In genomic region chr10:77522746-77523145, GRCm38 (mm10) we compare ENCODE assay signal across 9 mouse cellular contexts. TPM values are rescaled to one million over a fixed set of nuclear protein-coding genes. Genes with fewer than 3 reads are reported as not detected.
A peak's percentile ranks its signal among the peaks of the same experiment; 100 is the strongest.
DNase-seq lines count a peak whose midpoint lies in the region; ATAC-seq and TF ChIP-seq lines count a peak whose summit lies in the region.
"Had no signal": no experiment of that assay in that cellular context is flagged by ENCODE, and none has a peak within 500 bp of the region (broad histone marks: within the 10 kb centered on the region; RNA-seq: fewer than 3 reads in every experiment).

No protein-coding gene starts in this region.

- no peak for TF ChIP-seq POLR2A in brain, embryonic 14.5 days (IDR thresholded peaks at IDR 0.05; ENCODE audit: borderline replicate concordance, extremely low read depth, insufficient read depth, insufficient read length, poor library complexity, severe bottlenecking)

- DNase-seq in kidney, adult 9 months: no peak
- peak; percentile 48 for DNase-seq in brain, embryonic 14.5 days (ENCODE audit: low read depth)
- no peak for DNase-seq in hindbrain, postnatal 0 days (ENCODE audit: low spot score)
- no peak for DNase-seq in layer of hippocampus, adult 18-20 months (ENCODE audit: low spot score in 2 of 2)
- DNase-seq in layer of hippocampus, adult 8-10 months (ENCODE audit: low spot score in 2 of 2): no peak
- no peak for DNase-seq in cerebellum, postnatal 25 days

- H3K4me1 ChIP-seq in kidney, embryonic 16.5 days (ENCODE audit: insufficient read depth, low read length): peaks cover 10% of the 10 kb centered on the region
- H3K4me1 ChIP-seq in hindbrain, postnatal 0 days (ENCODE audit: insufficient read depth, low read length): no peaks in the 10 kb centered on the region
- H3K4me1 ChIP-seq in midbrain, embryonic 16.5 days (ENCODE audit: control insufficient read depth, insufficient read depth, low read length): peaks cover 3% of the 10 kb centered on the region; the same call in 1 of the 2 replicates

- no peak for ATAC-seq in kidney, embryonic 16.5 days (ENCODE audit: low FRiP score, low TSS enrichment)
- ATAC-seq in hindbrain, postnatal 0 days: no peak
- 0 out of 2 replicates have a peak, but pooled peaks have one; percentile 42 for ATAC-seq in midbrain, embryonic 16.5 days
- ATAC-seq: Patski had no signal

- no peaks in the 10 kb centered on the region for H3K36me3 ChIP-seq in kidney, embryonic 16.5 days (ENCODE audit: insufficient read depth, low read length)
- no peaks in the 10 kb centered on the region for H3K36me3 ChIP-seq in hindbrain, postnatal 0 days (ENCODE audit: insufficient read depth, low read length)
- no peaks in the 10 kb centered on the region for H3K36me3 ChIP-seq in midbrain, embryonic 16.5 days (ENCODE audit: control insufficient read depth, insufficient read depth, low read length)

- peak overlapping the region; percentile 72 for H3K4me2 ChIP-seq in kidney, embryonic 16.5 days (replicated peaks; ENCODE audit: low read depth, low read length)
- peak overlapping the region; percentile 55 for H3K4me2 ChIP-seq in hindbrain, postnatal 0 days (ENCODE audit: low read depth, low read length)
- peak overlapping the region; percentile 63 for H3K4me2 ChIP-seq in midbrain, embryonic 16.5 days (ENCODE audit: low read length)

- H3K27ac ChIP-seq in kidney, embryonic 16.5 days (ENCODE audit: low read length): no peak overlapping the region
- H3K27ac ChIP-seq in hindbrain, postnatal 0 days: no peak overlapping the region
- no peak overlapping the region for H3K27ac ChIP-seq in midbrain, embryonic 16.5 days (ENCODE audit: low read length)

- H3K4me3 ChIP-seq in kidney, embryonic 16.5 days (ENCODE audit: low read length): peak overlapping the region; percentile 40
- H3K4me3 ChIP-seq in hindbrain, postnatal 0 days (ENCODE audit: low read length): peak overlapping the region; percentile 19
- H3K4me3 ChIP-seq in midbrain, embryonic 16.5 days (ENCODE audit: low read depth, low read length): peak overlapping the region; percentile 34

- peak overlapping the region; percentile 68 for H3K9ac ChIP-seq in kidney, embryonic 16.5 days (replicated peaks; ENCODE audit: low read length)
- peak overlapping the region; percentile 37 for H3K9ac ChIP-seq in hindbrain, postnatal 0 days (replicated peaks; ENCODE audit: low read length)
- peak overlapping the region; percentile 56 for H3K9ac ChIP-seq in midbrain, embryonic 16.5 days (ENCODE audit: low read depth, low read length)

- no peak for TF ChIP-seq CTCF in brain, embryonic 14.5 days (IDR thresholded peaks at IDR 0.05; ENCODE audit: borderline replicate concordance, extremely low read depth, insufficient read depth, insufficient read length)
- no peak for TF ChIP-seq CTCF in hindbrain, postnatal 0 days (IDR thresholded peaks at IDR 0.05; ENCODE audit: low read depth)

- WGBS in kidney, embryonic 16.5 days: 61% methylated on average over 12 of the region's 12 CpGs
- WGBS in hindbrain, postnatal 0 days: 54% methylated on average over 12 of the region's 12 CpGs
- 58% methylated on average over 12 of the region's 12 CpGs for WGBS in midbrain, embryonic 16.5 days

- H3K27me3 ChIP-seq in kidney, embryonic 16.5 days (ENCODE audit: insufficient read depth, low read length): no peaks in the 10 kb centered on the region
- H3K27me3 ChIP-seq in hindbrain, postnatal 0 days (ENCODE audit: insufficient read depth, low read length): no peaks in the 10 kb centered on the region
- H3K27me3 ChIP-seq in midbrain, embryonic 16.5 days (ENCODE audit: control insufficient read depth, insufficient read depth, low read depth, low read length): no peaks in the 10 kb centered on the region
- H3K27me3 ChIP-seq: Patski had no signal

- H3K9me3 ChIP-seq in kidney, embryonic 16.5 days (ENCODE audit: low read length): no peaks in the 10 kb centered on the region
- no peaks in the 10 kb centered on the region for H3K9me3 ChIP-seq in hindbrain, postnatal 0 days (ENCODE audit: low read length)
- no peaks in the 10 kb centered on the region for H3K9me3 ChIP-seq in midbrain, embryonic 16.5 days (replicated peaks; ENCODE audit: control insufficient read depth, low read length, poor library complexity, severe bottlenecking)

RNA-seq across cellular contexts. Expression of gene Fam207a, which starts 7.2 kb away (rescaled TPM):
- polyA plus RNA-seq in kidney, embryonic 16.5 days (2015; fragmentation: Nextera tagmentation; extraction: Ambion mirVana): 36.5 and 36.6 TPM in 2 replicates
- 38.1 and 38.8 TPM in 2 replicates for polyA plus RNA-seq in brain, embryonic 14.5 days (2012; rRNA removed)
- 43.5 and 56.2 TPM in 2 replicates for total RNA-seq in hindbrain, postnatal 0 days (2014; rRNA removed)
- 31.8 and 35.9 TPM in 2 replicates for polyA plus RNA-seq in hindbrain, postnatal 0 days (2015; fragmentation: Nextera tagmentation; extraction: Ambion mirVana)
- polyA plus RNA-seq in midbrain, embryonic 16.5 days (2015; fragmentation: Nextera tagmentation; extraction: Ambion mirVana): 40.5 and 44.1 TPM in 2 replicates
- 10 to 100 TPM; 37.6 to 40.5 TPM for total RNA-seq in layer of hippocampus, adult 18-20 months (2021)
- 10 to 100 TPM; 30.5 to 39.0 (median 31.9) TPM for total RNA-seq in layer of hippocampus, adult 8-10 months (2022)

RNA-seq across cellular contexts. Expression of gene Itgb2, which starts 7.3 kb away (rescaled TPM):
- polyA plus RNA-seq in kidney, embryonic 16.5 days (2015; fragmentation: Nextera tagmentation; extraction: Ambion mirVana): 1.6 and 1.7 TPM in 2 replicates
- 0.62 and 0.94 TPM in 2 replicates for polyA plus RNA-seq in brain, embryonic 14.5 days (2012; rRNA removed)
- total RNA-seq in hindbrain, postnatal 0 days (2014; rRNA removed): 0.68 and 1.9 TPM in 2 replicates
- 0.87 and 1.0 TPM in 2 replicates for polyA plus RNA-seq in hindbrain, postnatal 0 days (2015; fragmentation: Nextera tagmentation; extraction: Ambion mirVana)
- polyA plus RNA-seq in midbrain, embryonic 16.5 days (2015; fragmentation: Nextera tagmentation; extraction: Ambion mirVana): 0.59 and 0.67 TPM in 2 replicates
- 1 to 10 TPM; 3.6 to 4.5 TPM for total RNA-seq in layer of hippocampus, adult 18-20 months (2021)
- 10 to 100 TPM in 2 of 4 experiments, 1 to 10 TPM in 2; 3.8 to 36.2 (median 15.3) TPM for total RNA-seq in layer of hippocampus, adult 8-10 months (2022)

RNA-seq across cellular contexts. Expression of gene Pttg1ip, which starts 58.8 kb away (rescaled TPM):
- polyA plus RNA-seq in kidney, embryonic 16.5 days (2015; fragmentation: Nextera tagmentation; extraction: Ambion mirVana): 194 and 206 TPM in 2 replicates
- polyA plus RNA-seq in brain, embryonic 14.5 days (2012; rRNA removed): 70.0 and 74.8 TPM in 2 replicates
- total RNA-seq in hindbrain, postnatal 0 days (2014; rRNA removed): 85.9 and 94.0 TPM in 2 replicates
- 87.3 and 87.5 TPM in 2 replicates for polyA plus RNA-seq in hindbrain, postnatal 0 days (2015; fragmentation: Nextera tagmentation; extraction: Ambion mirVana)
- polyA plus RNA-seq in midbrain, embryonic 16.5 days (2015; fragmentation: Nextera tagmentation; extraction: Ambion mirVana): 63.6 and 70.8 TPM in 2 replicates
- total RNA-seq in layer of hippocampus, adult 18-20 months (2021): 10 to 100 TPM; 69.2 to 78.2 TPM
- 10 to 100 TPM; 79.3 to 96.1 (median 86.9) TPM for total RNA-seq in layer of hippocampus, adult 8-10 months (2022)
